Mouse (Mus musculus): ENCODE results near the gene Pdzd2. TPM values are rescaled to one million over a fixed set of nuclear protein-coding genes. Genes with fewer than 3 reads are reported as not detected.

Pdzd2 gene
- polyA plus RNA-seq, 1 experiment from 2014 or later: 3.6 TPM

DNA sequence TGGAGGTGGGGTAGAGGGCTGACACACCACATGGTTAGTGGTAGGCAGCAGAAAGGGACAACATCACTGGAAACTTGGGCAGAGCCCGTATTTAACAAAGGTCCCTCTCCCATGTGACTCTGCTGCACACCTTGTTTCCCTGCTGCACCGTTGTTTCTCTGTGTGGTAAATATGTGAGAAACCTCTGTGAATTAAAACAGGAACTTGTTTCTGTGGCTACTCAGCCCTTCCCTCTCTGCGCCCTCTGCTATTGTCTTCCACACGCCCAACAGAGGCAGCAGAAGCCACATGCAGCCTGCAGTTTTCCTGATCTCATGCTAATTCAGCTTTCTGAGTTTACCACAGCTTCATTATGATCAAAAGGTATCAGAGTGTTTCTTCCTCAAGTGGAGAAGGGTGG is 239.1 kb downstream of the Pdzd2 start:
- 70% methylated on average over 4 of the region's 4 CpGs for whole genome bisulfite sequencing
- no peaks in the 10 kb centered on the region for H3K27me3 ChIP-seq (replicated peaks; ENCODE audit: low read depth, poor library complexity, severe bottlenecking)
- peaks cover 30% of the 10 kb centered on the region for H3K4me1 ChIP-seq
- no peak overlapping the region for H3K27ac ChIP-seq (replicated peaks)
- no peaks in the 10 kb centered on the region for H3K36me3 ChIP-seq (replicated peaks)
- no peak overlapping the region for H3K4me3 ChIP-seq
- no peak for DNase-seq (ENCODE audit: low spot score)
- no peaks in the 10 kb centered on the region for H3K9me3 ChIP-seq

DNA sequence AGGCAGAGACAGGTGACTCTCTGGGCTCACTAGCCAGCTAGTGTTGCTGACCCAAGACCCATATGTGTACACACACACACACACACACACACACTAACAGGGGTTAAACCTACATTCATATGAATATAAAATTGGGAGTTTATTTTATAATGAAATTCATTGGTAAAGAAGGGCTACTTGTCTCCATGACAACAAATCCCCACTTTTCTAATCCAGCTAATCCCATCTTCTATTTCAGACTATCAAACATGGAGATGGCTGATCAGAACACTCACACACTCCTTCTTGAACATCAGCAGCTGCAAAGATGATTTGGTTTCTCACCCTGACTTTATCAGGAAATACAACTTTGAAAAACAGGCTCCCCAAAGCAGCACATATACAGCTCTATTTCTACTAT is 245.6 kb downstream of the Pdzd2 start:
- H3K27me3 ChIP-seq (replicated peaks; ENCODE audit: low read depth, poor library complexity, severe bottlenecking): no peaks in the 10 kb centered on the region
- DNase-seq (ENCODE audit: low spot score): no peak
- peaks cover 18% of the 10 kb centered on the region for H3K4me1 ChIP-seq
- H3K4me3 ChIP-seq: no peak overlapping the region
- no peaks in the 10 kb centered on the region for H3K36me3 ChIP-seq (replicated peaks)
- H3K9me3 ChIP-seq: no peaks in the 10 kb centered on the region
- H3K27ac ChIP-seq (replicated peaks): no peak overlapping the region

DNA sequence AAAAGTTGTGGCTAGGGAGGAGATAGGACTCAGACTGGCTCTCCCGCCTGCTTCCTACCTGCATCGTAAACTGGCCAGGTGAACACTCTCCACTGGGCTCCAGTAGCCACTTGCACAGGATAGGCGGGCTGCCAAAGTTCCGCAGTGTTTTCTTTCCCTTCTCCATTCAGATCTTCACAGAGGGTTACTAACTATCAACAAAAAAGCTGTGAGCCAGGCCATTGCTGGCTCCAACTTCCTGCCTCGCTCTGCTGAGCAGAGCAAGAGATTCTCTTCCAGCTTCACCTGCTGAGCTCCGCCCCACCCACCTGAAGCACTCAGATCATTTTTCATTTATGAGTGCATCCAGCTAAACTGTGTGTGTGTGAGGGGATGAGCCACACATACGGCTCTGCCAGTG is 246.5 kb downstream of the Pdzd2 start:
- Histone ChIP-seq H3K9me3 (no peaks in the 10 kb centered on the region), H3K27ac (replicated peaks) (no peak overlapping the region), H3K36me3 (replicated peaks) (no peaks in the 10 kb centered on the region), H3K4me1 (peaks cover 18% of the 10 kb centered on the region), H3K27me3 (replicated peaks; ENCODE audit: low read depth, poor library complexity, severe bottlenecking) (no peaks in the 10 kb centered on the region), H3K4me3 (no peak overlapping the region)
- no peak for DNase-seq (ENCODE audit: low spot score)
- WGBS: 67% methylated on average over 7 of the region's 7 CpGs

DNA sequence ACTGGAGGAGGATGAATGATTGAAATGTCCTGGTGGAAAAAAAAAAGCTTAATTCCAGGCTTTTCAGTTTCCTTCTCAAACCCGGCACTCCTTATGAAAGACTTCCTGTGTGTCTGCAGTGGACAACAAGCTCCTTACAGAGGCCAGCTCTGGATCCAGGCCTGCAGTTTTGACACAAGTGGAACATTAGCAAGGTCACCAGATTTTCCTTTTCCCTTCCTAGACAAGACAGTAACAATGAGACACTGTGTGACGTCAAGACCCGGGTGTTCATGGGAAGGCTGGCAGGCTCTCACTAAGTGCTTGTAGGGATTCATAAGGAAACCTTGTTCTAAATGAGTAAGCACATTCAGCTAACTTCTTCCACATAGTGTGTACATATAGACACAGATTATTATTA is 248.8 kb downstream of the Pdzd2 start:
- Histone ChIP-seq H3K4me3 (no peak overlapping the region), H3K27ac (replicated peaks) (peak overlapping the region; percentile 30; the same call in 1 of the 2 replicates), H3K27me3 (replicated peaks; ENCODE audit: low read depth, poor library complexity, severe bottlenecking) (no peaks in the 10 kb centered on the region), H3K36me3 (replicated peaks) (no peaks in the 10 kb centered on the region), H3K9me3 (no peaks in the 10 kb centered on the region), H3K4me1 (peaks cover 21% of the 10 kb centered on the region)
- DNase-seq (ENCODE audit: low spot score): no peak
- 24% methylated on average over 3 of the region's 3 CpGs for WGBS

DNA sequence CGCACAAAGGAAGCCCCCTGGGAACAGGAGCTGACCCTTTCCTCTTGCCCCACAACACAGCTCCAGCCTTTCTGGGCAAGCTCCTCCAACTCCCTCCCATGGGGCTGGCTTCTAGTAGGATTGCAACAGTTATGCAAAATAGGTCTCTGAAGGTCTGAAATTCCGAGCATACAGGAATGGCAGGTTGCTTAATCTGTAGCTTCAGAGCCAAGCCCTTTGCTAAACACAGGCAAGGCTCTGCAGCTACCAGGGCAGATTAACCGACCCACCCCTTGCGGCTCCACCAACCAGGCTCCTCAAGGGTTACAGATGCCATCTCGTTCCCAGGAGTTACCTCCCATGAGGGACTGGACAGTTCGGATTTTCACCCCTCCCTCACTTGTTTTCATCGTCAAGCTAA is 249.2 kb downstream of the Pdzd2 start:
- peaks cover 21% of the 10 kb centered on the region for H3K4me1 ChIP-seq
- peak overlapping the region; percentile 30; the same call in 1 of the 2 replicates for H3K27ac ChIP-seq (replicated peaks)
- DNase-seq (ENCODE audit: low spot score): no peak
- no peaks in the 10 kb centered on the region for H3K27me3 ChIP-seq (replicated peaks; ENCODE audit: low read depth, poor library complexity, severe bottlenecking)
- WGBS: 12% methylated on average over 7 of the region's 7 CpGs
- H3K36me3 ChIP-seq (replicated peaks): no peaks in the 10 kb centered on the region
- no peaks in the 10 kb centered on the region for H3K9me3 ChIP-seq
- H3K4me3 ChIP-seq: no peak overlapping the region

DNA sequence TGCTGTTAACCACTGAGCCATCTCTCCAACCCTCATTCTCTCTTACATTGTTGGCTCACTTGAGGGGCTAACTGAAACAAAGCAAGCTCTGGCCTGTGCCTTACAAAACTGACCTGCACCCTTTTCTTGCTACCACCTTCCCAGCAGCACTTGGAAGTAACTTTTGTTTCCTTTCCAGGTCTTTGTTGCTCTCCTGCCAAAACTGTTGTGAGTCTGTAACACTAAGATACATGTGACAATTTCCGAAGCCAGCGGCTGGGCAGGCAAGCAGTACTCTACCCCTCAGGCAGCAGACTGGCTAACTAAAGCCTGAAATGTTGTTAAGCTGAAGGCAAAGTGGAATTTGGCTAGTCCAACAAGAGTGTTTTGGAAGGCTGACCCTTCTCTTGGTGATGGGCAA is 251.4 kb downstream of the Pdzd2 start:
- Histone ChIP-seq H3K27ac (replicated peaks) (no peak overlapping the region), H3K4me3 (no peak overlapping the region), H3K4me1 (peaks cover 21% of the 10 kb centered on the region), H3K36me3 (replicated peaks) (no peaks in the 10 kb centered on the region), H3K27me3 (replicated peaks; ENCODE audit: low read depth, poor library complexity, severe bottlenecking) (no peaks in the 10 kb centered on the region), H3K9me3 (no peaks in the 10 kb centered on the region)
- DNase-seq (ENCODE audit: low spot score): no peak
- WGBS: 89% methylated on average over 2 of the region's 2 CpGs

DNA sequence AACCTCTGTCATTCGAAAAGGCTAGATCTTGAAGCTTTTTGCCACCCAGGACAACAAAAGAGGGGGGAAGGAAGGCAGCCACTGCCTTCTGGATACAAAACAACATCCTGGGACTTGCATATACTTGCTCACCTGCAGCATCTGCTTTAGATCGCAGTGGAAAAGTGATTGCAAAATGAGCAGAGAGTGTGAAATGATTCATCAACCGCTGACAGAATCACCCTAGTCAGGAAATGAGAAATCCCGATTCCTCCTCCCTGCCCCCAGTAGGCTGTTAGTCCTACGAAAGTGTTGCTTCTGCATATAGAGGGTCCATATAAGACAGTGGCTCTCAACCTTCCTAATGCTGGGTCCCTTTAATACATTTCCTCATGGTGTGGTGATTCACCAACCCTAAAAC is 258.5 kb downstream of the Pdzd2 start:
- no peak for DNase-seq (ENCODE audit: low spot score)
- Histone ChIP-seq H3K27ac (replicated peaks) (no peak overlapping the region), H3K4me3 (no peak overlapping the region), H3K4me1 (peaks cover 17% of the 10 kb centered on the region), H3K9me3 (no peaks in the 10 kb centered on the region), H3K36me3 (replicated peaks) (no peaks in the 10 kb centered on the region), H3K27me3 (replicated peaks; ENCODE audit: low read depth, poor library complexity, severe bottlenecking) (no peaks in the 10 kb centered on the region)
- 84% methylated on average over 5 of the region's 5 CpGs for WGBS

DNA sequence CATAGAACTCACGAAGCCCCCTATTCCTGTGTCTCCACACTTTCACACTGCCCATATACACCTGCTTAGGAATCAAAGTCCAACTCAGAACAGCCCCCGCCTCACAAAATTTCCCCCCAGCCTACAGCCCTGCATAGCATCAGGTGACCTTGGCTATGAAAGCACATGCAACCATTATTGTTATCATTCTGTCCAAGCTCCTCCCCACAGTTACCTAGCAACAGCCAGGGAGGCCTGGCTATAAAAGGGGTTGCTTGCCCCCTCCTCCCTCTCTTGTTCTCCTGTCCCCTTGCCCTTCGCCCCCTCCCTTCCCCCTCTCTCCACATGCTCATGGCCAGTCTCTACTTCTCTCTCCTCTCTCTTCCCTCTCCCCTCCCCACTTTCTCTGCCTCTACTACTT is 259.4 kb downstream of the Pdzd2 start:
- DNase-seq (ENCODE audit: low spot score): peak; percentile 43
- Histone ChIP-seq H3K4me3 (no peak overlapping the region), H3K9me3 (no peaks in the 10 kb centered on the region), H3K27me3 (replicated peaks; ENCODE audit: low read depth, poor library complexity, severe bottlenecking) (no peaks in the 10 kb centered on the region), H3K36me3 (replicated peaks) (no peaks in the 10 kb centered on the region), H3K27ac (replicated peaks) (peak overlapping the region; percentile 68), H3K4me1 (peaks cover 16% of the 10 kb centered on the region)
- 78% methylated on average over 3 of the region's 3 CpGs for WGBS

DNA sequence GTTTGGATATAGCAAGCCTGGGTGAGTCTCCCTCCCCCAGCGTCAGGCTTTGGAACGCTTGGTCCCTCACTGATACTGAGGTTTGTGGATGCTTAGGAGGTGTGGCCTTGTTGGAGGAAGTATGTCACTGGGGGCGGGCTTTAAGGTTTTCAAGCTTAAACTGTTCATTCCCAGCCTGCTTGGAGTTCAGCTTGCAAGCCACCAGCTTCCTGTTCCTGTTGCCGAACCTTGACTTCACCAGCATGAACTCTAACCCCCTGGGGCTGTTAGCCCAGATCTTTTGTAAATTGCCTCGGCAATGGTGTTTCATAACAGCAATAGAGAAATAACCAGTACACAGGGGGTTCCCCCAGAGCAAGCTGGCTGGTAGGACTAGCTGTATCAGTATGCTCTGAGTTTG is 260.4 kb downstream of the Pdzd2 start:
- H3K9me3 ChIP-seq: no peaks in the 10 kb centered on the region
- H3K4me3 ChIP-seq: no peak overlapping the region
- 68% methylated on average over 5 of the region's 5 CpGs for WGBS
- H3K27me3 ChIP-seq (replicated peaks; ENCODE audit: low read depth, poor library complexity, severe bottlenecking): no peaks in the 10 kb centered on the region
- no peak for DNase-seq (ENCODE audit: low spot score)
- H3K4me1 ChIP-seq: peaks cover 16% of the 10 kb centered on the region
- H3K36me3 ChIP-seq (replicated peaks): no peaks in the 10 kb centered on the region
- no peak overlapping the region; the same call in 1 of the 2 replicates for H3K27ac ChIP-seq (replicated peaks)

DNA sequence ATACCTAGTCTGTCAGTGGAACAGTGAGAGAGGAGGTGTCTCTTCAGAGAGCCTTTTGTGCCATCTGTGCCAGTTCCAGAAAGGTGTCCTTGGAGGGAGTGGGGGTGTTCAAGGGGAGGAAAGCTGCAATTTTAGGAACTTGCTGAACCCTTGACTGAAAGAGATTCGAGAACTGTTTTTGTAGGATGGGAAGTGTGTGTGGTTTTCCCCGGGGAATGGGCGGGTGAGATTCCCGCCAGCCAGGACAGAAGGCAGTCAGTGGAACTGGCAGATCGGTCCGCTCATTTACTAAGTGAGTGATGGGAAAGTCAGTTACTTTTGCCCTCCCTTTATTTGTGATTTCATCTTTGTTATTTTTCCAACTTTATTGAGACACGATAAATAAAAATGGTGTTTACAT is 266.1 kb downstream of the Pdzd2 start:
- Histone ChIP-seq H3K4me1 (peaks cover 10% of the 10 kb centered on the region; the same call in 1 of the 2 replicates), H3K9me3 (no peaks in the 10 kb centered on the region), H3K27ac (replicated peaks) (no peak overlapping the region), H3K27me3 (replicated peaks; ENCODE audit: low read depth, poor library complexity, severe bottlenecking) (no peaks in the 10 kb centered on the region), H3K4me3 (no peak overlapping the region), H3K36me3 (replicated peaks) (no peaks in the 10 kb centered on the region)
- 77% methylated on average over 7 of the region's 7 CpGs for WGBS
- no peak for DNase-seq (ENCODE audit: low spot score)

DNA sequence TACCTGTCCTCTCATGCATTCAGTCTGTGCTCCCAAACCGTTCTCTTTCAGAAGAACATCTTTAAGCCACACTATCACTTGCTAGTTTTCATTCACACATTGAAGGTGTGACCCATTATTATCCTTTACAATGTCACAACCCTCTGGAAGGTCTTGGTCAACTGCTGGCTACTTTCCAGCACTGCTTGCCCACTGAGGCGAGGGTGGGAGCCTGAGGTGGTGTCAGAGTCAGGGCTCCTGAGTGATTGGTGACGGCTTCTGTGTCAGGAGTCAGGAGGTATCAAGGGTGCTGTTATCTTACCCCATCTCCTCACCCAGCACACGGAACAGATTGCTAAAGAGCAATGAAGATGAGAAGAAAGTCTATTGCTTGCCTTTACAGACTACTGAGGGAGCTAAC is 267.1 kb downstream of the Pdzd2 start:
- H3K4me1 ChIP-seq: peaks cover 10% of the 10 kb centered on the region; the same call in 1 of the 2 replicates
- no peak for DNase-seq (ENCODE audit: low spot score)
- 85% methylated on average over 4 of the region's 4 CpGs for WGBS
- no peak overlapping the region for H3K27ac ChIP-seq (replicated peaks)
- no peaks in the 10 kb centered on the region for H3K9me3 ChIP-seq
- no peaks in the 10 kb centered on the region for H3K36me3 ChIP-seq (replicated peaks)
- H3K27me3 ChIP-seq (replicated peaks; ENCODE audit: low read depth, poor library complexity, severe bottlenecking): no peaks in the 10 kb centered on the region
- no peak overlapping the region for H3K4me3 ChIP-seq

DNA sequence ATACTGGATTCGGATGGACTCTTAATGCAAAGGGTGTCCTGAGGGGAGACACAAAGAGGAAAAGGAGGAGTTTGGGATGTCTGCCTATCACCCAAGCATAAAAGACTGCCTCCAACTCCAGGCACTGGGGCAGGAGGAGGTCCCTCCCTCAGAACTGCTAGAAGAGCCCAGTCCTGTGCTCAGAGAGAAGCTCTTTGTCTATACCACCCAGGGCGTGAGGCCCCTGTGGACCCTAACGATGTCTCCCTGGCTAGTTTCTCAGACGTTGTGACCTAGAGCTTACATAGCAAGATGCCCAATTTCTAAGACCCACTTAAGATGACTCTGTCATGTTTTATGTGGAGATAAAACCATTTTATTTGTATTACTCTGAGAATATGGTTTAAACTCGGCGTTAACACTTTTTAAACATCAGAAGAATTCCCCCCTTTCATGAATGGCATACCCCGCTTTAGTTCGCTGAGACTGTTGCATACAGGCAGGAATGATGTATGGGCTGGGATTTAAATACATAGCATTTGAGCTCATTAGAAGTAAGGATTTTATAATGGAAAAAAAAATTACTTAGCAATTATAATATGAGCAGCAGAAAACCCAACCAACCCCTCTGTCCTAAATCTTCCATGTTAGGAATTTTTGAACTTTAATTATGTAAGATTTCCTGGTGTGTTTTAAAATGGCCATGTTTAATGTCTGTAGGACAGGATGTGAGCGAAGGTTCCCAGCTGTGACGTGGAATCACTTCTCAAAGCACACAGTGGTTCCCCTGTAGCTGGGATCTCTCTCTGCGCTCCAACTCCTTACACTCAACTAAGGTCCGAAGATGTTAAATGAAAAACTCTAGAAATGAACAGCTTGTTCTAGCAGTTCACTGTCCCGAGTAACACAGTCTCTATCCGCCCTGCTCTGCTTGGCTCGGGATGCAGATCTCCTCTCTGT is 268.6 kb downstream of the Pdzd2 start:
- Histone ChIP-seq H3K27ac (replicated peaks) (no peak overlapping the region), H3K9me3 (no peaks in the 10 kb centered on the region), H3K4me1 (peaks cover 12% of the 10 kb centered on the region; the same call in 1 of the 2 replicates), H3K27me3 (replicated peaks; ENCODE audit: low read depth, poor library complexity, severe bottlenecking) (no peaks in the 10 kb centered on the region), H3K4me3 (no peak overlapping the region), H3K36me3 (replicated peaks) (no peaks in the 10 kb centered on the region)
- 61% methylated on average over 15 of the region's 15 CpGs for WGBS
- DNase-seq (ENCODE audit: low spot score): no peak

DNA sequence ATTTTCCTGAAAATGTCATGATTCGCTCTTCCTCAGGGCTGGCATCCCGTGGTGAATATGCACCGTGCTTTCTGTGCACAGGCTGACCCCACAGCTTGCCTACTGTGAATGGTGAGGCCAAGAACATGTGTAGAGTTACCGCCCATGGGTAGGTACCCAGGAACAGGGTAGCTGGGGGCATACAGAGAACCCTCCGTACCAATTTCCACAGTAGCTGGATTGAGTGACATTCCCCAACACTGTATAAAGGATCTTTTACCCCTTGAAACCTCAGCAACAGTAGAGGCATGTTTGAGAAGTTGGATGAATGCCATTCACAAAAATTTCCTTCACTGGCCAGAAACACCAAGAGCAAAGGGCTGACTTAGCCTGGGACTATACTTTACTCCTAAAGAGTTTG is 271.1 kb downstream of the Pdzd2 start:
- DNase-seq (ENCODE audit: low spot score): no peak
- no peaks in the 10 kb centered on the region for H3K27me3 ChIP-seq (replicated peaks; ENCODE audit: low read depth, poor library complexity, severe bottlenecking)
- 86% methylated on average over 5 of the region's 5 CpGs for WGBS
- no peaks in the 10 kb centered on the region for H3K9me3 ChIP-seq
- H3K4me3 ChIP-seq: no peak overlapping the region
- no peaks in the 10 kb centered on the region for H3K36me3 ChIP-seq (replicated peaks)
- H3K27ac ChIP-seq (replicated peaks): no peak overlapping the region
- peaks cover 12% of the 10 kb centered on the region; the same call in 1 of the 2 replicates for H3K4me1 ChIP-seq

Measured in embryonic facial prominence, embryonic 10.5 days (tissue).